Mouse (Mus musculus) thymus, adult 2 months (tissue): ENCODE measurements at regions not wholly inside any gene's neighbourhood (a gene's known extent, or its start where the extent isn't known, plus 50 kb on each side); places are given as distances from the start of the nearest gene placed in this dataset.

Experiments used
- DNase-seq: peaks from one replicate; pipeline ENCODE4 v3.0.0; 2021
- H3K27ac ChIP-seq: fragments of 200-500 bp; 2 replicates; pipeline ENCODE4 v1.5.1; 2012; ENCODE audit warnings: low read length, control low read depth; ENCODE audit not compliant: control insufficient read depth, insufficient read depth
- H3K27me3 ChIP-seq: fragments of 200-500 bp; 2 replicates; pipeline ENCODE4 v1.6.1; 2012; ENCODE audit warnings: mild to moderate bottlenecking, low read length, moderate library complexity, mixed read lengths; ENCODE audit not compliant: control insufficient read depth, insufficient read depth
- H3K36me3 ChIP-seq: fragments of 200-500 bp; 2 replicates; pipeline ENCODE4 v1.6.1; 2012; ENCODE audit warnings: mild to moderate bottlenecking, low read length, moderate library complexity; ENCODE audit not compliant: control insufficient read depth, insufficient read depth
- H3K4me1 ChIP-seq: fragments of 200-500 bp; replicated peaks from 2 replicates; pipeline ENCODE4 v1.6.1; 2012; ENCODE audit warnings: low read length; ENCODE audit not compliant: control insufficient read depth, insufficient read depth
- H3K4me3 ChIP-seq: fragments of 200-500 bp; 2 replicates; pipeline ENCODE4 v1.5.1; 2012; ENCODE audit warnings: mild to moderate bottlenecking, low read length, control low read depth, moderate library complexity; ENCODE audit not compliant: control insufficient read depth, insufficient read depth
- CTCF ChIP-seq: fragments of 200-500 bp; IDR thresholded peaks from 2 replicates; pipeline ENCODE4 v1.5.1; 2012; ENCODE audit warnings: mild to moderate bottlenecking, control low read depth, low read length, moderate library complexity, borderline replicate concordance; ENCODE audit not compliant: control insufficient read depth, poor library complexity, insufficient read depth; ENCODE audit errors: extremely low read depth
- POLR2A ChIP-seq: fragments of 200-500 bp; IDR thresholded peaks from 2 replicates; pipeline ENCODE4 v1.6.1; 2012; ENCODE audit warnings: mild to moderate bottlenecking, low read length, control low read depth, moderate library complexity; ENCODE audit not compliant: control insufficient read depth, poor library complexity, insufficient read depth; ENCODE audit errors: extremely low read depth
- WGBS: fragments of 180-500 bp; shearing (Covaris S2); methylation state at CpG from one replicate; pipeline ENCODE4 v1.1.7; 2018; 5-methylcytosine and 5-hydroxymethylcytosine counted together

DNA sequence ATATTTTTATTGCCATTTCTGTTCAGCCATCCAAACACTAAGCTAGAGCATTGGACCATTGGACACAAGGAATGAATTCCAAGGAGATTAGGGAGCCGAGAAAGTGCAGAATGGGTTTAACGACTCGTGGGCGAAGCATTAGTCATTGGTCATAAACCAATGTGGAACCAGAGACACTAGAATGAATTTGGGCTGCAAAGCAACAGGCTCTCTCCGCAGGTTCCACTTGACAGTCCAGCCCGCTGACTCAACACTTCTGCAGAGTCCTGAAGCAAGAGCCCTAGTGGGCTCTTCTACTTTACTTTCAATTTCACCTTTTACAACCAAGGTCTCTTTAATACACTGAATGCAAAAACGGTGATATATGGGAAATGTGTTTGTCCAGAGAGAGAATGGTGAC is 388.0 kb downstream of the Atp23 start:
- Histone ChIP-seq H3K4me1 (no peaks in the 10 kb centered on the region), H3K4me3 (no peak overlapping the region), H3K27me3 (no peaks in the 10 kb centered on the region), H3K27ac (no peak overlapping the region), H3K36me3 (no peaks in the 10 kb centered on the region)
- no peak for DNase-seq
- WGBS = 68% methylated on average over 7 of the region's 7 CpGs
- TF ChIP-seq CTCF = no peak
- no peak for TF ChIP-seq POLR2A

DNA sequence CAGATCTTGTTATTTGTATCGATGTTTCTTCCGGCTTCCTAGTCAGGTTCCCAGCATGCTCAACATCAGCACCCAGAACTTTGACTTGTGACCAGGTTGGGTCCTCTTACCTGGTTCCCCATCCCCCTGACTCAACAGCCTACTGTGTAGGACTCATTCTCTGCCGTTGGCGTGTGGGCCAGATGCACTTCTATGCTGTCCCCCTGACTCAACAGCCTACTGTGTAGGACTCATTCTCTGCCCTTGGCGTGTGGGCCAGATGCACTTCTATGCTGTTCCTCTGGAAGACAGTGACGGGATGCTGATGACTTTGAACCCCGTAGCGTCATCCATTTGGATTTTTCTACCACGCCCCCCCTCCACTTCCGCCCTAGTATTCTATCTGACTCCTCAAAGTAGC is 389.6 kb downstream of the Atp23 start:
- no peaks in the 10 kb centered on the region for H3K4me1 ChIP-seq
- 97% methylated on average over 10 of the region's 10 CpGs for WGBS
- H3K36me3 ChIP-seq = no peaks in the 10 kb centered on the region
- no peak for TF ChIP-seq POLR2A
- no peak for TF ChIP-seq CTCF
- peak; percentile 93 for DNase-seq
- H3K27ac ChIP-seq = no peak overlapping the region
- H3K27me3 ChIP-seq = no peaks in the 10 kb centered on the region
- H3K4me3 ChIP-seq = no peak overlapping the region

GRCm38 (mm10) chr10:126505988-126506387 is 395.2 kb downstream of the Atp23 start:
- TF ChIP-seq POLR2A = no peak
- TF ChIP-seq CTCF = no peak
- H3K4me1 ChIP-seq = no peaks in the 10 kb centered on the region; the same call in 1 of the 2 replicates
- H3K27ac ChIP-seq = no peak overlapping the region
- no peaks in the 10 kb centered on the region for H3K36me3 ChIP-seq
- no peaks in the 10 kb centered on the region for H3K27me3 ChIP-seq
- no peak overlapping the region for H3K4me3 ChIP-seq
- DNase-seq = no peak
- WGBS = 56% methylated on average over 5 of the region's 5 CpGs

GRCm38 (mm10) chr10:126502013-126502688 is 399.0 kb downstream of the Atp23 start:
- H3K4me3 ChIP-seq = no peak overlapping the region
- TF ChIP-seq CTCF (no peak), POLR2A (no peak)
- no peaks in the 10 kb centered on the region for H3K27me3 ChIP-seq
- peak overlapping the region; percentile 54 for H3K27ac ChIP-seq
- 3% methylated on average over 5 of the region's 5 CpGs for WGBS
- DNase-seq = peak; percentile 7
- peaks cover 2% of the 10 kb centered on the region for H3K4me1 ChIP-seq
- H3K36me3 ChIP-seq = no peaks in the 10 kb centered on the region

- DNase-seq = no peak
Observed at GRCm38 (mm10) chr10:126498726-126499125, 402.4 kb downstream of the Atp23 start.

GRCm38 (mm10) chr10:126493734-126494133 is 407.4 kb downstream of the Atp23 start:
- DNase-seq = no peak
- no peak for TF ChIP-seq CTCF
- TF ChIP-seq POLR2A = no peak
- Histone ChIP-seq H3K27ac (no peak overlapping the region), H3K4me1 (peaks cover under 1% of the 10 kb centered on the region; the same call in 1 of the 2 replicates), H3K4me3 (no peak overlapping the region), H3K36me3 (no peaks in the 10 kb centered on the region), H3K27me3 (no peaks in the 10 kb centered on the region)
- 65% methylated on average over 6 of the region's 6 CpGs for WGBS

More at GRCm38 (mm10) chr10:126498726-126499125, 402.4 kb downstream of the Atp23 start:
- WGBS = 69% methylated on average over 6 of the region's 6 CpGs
- Histone ChIP-seq H3K36me3 (no peaks in the 10 kb centered on the region), H3K4me1 (peaks cover 2% of the 10 kb centered on the region), H3K27ac (no peak overlapping the region), H3K4me3 (no peak overlapping the region), H3K27me3 (no peaks in the 10 kb centered on the region)
- TF ChIP-seq CTCF (no peak), POLR2A (no peak)

DNA sequence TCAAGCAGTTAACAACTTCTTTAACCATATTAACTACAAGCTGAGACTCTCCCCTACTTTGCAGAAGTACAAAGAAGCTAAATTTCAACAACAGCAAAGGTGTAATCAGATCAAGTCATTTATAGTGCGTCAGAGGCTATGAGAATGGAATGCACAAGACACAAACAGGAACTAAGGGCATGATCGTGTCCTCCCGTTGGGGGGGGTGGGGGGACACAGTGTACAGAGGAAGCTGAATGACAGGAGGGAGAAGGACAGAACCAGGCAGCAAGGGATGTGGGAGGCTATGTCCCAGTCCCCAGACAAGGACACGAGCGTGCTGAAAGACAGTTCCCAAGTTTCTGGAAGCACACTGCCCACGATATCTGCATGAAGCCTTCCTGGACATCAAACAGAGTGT is 408.9 kb downstream of the Atp23 start:
- Histone ChIP-seq H3K4me3 (no peak overlapping the region), H3K4me1 (no peaks in the 10 kb centered on the region), H3K27me3 (no peaks in the 10 kb centered on the region), H3K27ac (no peak overlapping the region), H3K36me3 (no peaks in the 10 kb centered on the region)
- WGBS = 49% methylated on average over 6 of the region's 6 CpGs
- TF ChIP-seq CTCF (no peak), POLR2A (no peak)
- DNase-seq = no peak
